Mouse (Mus musculus) lung, postnatal 25 days (tissue): ENCODE measurements around the gene Scn4a.
"Not testable (repeated sequence)": the region's sequence is repeated elsewhere in the genome, so short reads cannot be mapped to it uniquely, and the experiment has no call there.

Experiments used
- DNase-seq: peaks from one replicate; pipeline ENCODE4 v3.0.0; 2022; ENCODE audit warnings: low spot score

The Scn4a gene

DNA sequence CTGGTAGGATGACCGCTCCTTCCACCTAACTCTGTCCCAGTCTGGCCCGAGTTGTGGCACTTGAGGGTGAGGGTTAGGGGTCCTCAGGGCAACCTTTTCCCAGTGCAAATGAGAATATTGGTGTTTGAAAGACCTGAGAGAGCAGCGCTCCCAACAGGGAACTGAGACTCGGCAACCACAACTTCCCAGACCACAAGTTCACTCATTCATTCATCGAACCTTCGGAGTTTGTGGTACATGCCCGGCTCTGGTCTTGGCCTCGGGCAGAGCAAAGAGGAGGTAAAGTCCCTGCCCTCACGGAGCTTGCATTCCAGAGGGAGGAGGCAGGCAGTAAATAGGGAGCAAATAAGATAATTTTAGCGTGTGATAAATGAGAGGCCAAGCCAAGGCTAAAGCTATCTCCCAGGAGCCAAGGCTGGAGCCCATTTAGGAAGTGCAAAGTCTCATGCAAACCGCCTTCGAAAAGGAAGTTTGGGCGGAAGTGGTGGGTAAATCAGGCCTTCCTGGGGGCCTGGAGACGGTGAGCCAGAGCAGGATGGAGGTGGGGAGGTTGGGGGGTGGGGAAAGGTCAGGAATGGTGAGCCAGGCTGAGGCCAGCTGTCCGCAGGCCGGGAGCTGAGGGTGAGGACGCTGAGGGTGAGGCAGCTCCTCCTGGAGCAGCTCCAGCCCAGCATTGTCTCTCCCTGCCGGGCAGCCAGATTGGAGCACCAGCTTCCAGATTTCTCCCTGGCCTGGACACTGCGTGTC is 2.5 kb upstream of the Scn4a start:
- DNase-seq = peak; percentile 24

DNA sequence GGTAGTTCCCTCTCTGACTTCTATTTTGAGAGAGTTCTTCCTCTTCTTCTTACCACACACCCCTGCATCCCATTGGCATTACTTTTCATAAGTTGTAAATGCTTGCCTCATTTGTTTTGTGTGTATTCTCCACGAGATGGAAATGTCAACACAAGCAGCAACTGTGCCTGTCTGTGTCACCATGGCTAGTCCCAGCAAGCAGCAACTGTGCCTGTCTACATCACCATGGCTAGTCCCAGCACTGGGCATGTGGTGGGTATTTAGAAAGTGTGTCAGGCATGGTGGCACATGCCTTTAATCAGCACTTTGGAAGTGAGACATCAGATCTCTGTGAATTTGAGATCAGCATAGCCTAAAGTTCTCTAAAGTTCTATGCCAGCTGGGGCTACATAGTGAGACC is 1.1 kb upstream of the Scn4a start:
- DNase-seq = no peak

DNA sequence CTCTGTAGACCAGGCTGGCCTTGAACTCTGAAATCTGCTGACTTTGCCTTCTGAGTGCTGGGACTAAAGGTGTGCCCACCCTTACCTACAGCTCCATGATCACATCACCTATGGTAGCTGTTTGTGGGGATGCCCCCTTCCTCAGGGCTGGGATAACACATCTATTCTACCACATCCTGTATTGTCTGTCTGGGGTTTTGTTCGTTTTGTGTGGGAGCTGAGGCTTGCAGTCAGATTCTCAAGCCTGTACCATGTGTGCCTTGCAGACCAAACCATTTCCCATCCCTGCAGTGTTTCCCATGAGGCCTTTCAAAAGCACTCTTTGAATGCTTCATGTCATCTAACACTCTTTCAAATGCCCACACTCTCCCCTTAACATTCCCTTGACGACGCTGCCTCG is 1.1 kb downstream of the Scn4a start:
- DNase-seq = no peak

DNA sequence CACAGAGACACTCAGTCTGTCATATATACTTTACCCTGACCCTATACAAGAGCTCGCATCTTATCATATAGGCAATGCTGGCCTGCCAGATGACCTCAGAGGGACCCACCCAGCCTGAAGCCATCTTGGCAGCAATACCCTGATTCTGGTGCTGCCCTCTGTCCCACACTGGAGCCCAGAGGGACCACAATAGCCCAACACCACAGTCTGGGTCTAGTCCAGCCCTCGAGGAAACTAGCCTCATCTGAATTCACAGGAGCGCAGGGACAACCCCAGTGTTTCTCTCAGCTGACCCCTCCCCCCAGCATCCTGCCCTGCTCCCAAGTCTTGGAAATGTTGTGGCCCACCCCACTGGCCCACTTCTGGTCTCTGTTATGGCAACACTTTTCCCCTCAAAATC is 1.8 kb downstream of the Scn4a start:
- no peak for DNase-seq

DNA sequence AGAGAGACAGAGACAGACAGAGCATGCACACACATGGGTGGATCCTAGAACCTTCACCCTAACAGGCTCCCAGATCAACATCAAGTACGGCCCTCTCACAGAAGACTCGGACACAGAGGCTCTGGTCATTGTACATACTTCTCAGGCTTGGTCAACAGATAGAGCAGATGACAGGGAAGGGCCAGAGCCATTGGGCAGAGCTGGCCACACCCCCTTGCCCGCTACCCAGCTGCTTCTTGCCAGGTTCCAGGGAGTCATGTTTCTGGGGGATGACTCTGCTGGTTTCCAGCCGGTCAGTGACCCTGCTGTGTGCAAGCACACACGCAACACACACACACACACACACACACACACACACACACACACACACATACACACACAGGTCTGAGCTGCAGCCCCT is 2.2 kb downstream of the Scn4a start:
- no peak for DNase-seq

DNA sequence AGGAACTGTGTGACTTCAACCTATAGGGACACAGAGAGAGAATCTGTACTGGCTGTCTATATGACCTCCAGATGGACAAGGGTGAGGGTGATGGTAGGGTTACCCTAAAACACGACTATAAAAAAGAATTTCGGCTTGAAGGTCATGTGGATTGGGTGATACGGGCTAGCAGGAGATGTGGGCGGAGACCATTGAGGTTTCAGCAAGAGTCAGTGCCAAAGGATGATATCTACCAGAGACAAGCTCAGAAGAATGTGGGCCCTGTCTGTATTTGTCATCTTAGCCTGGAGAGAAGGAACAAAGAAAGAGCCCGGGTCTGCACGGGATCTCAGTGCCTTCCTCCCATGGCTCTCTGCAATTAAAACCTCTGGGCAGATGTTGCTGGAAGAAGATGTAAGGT is 3.3 kb downstream of the Scn4a start:
- DNase-seq = no peak

DNA sequence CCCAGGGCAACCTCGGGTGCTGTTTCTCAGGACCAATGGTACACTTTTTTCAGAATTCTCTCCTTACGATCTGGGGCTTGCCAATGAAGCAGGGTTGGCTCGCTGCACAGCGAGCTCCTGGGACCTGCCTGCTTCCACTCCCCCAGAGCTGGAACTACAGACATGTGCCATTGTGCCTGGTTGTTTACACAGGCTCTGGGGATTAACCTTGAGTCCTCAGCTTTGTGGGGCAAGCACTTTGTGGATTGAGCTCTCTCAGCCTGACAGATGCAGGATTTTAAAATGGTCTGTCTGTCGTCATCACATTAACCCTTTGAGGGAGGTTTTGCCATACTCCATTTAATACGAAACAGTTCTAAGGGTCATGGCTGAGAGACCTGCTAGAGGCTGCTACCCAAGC is 8.2 kb downstream of the Scn4a start:
- no peak for DNase-seq

DNA sequence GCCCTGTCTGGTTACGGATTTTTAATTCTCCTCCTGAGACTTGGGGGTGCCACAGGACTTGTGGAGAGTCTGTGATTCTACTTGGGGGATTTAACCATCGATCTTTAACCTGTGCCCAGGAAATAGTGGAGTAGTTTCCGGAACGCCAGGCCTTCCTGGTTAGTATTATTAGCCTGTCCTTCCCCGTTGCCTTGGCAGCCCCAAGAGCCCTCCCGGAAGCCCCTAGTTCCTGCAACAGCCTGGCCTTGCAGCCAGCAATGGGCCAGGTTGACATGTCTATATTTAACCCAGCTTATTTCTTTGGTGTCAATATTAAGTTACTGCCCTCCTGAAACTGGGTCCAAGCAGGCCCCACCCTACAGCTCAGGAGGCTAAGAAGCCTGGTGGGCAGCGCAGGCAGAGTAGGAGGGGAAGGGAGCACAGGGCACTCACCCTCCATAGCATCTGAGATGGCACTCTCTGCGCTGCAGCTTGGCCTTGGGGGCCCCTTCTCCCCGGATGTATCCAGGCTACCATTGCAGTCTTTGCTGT is 12.0 kb downstream of the Scn4a start:
- no peak for DNase-seq

DNA sequence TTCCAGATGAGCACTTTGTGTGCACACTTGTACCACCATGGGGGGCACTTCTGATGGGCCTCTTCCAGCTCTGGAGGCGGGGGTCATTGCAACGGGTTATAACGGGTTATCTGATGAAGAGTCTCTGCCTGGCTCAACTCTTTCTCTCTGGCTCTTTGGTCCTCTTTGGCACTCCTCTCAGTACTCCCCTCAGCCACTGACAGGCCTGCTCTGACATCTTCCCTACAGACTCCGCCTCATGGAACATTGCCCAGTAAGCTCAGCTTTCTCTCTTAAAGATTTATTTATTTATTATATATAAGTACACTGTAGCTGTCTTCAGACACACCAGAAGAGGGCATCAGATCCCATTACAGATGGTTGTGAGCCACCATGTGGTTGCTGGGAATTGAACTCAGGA is 13.8 kb downstream of the Scn4a start:
- DNase-seq = not testable (repeated sequence)

DNA sequence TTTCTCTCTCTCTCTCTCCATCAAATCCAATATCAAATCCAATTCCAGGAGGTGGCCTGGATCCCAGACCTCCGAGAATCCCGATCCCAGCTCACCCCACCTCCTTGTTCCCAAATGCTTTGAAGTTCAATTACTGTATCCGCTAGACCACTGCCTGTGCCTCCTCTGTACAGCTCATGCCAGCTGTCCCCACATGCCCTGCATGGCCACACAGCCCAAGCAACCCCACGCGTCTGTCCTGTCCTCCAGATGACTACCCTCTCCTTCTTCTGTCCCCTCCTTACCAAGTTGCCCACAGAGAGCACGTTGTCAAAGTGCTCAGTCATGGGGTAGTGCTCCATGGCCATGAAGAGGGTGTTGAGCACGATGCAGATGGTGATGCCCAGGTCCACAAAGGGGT is 14.2 kb downstream of the Scn4a start:
- no peak for DNase-seq

DNA sequence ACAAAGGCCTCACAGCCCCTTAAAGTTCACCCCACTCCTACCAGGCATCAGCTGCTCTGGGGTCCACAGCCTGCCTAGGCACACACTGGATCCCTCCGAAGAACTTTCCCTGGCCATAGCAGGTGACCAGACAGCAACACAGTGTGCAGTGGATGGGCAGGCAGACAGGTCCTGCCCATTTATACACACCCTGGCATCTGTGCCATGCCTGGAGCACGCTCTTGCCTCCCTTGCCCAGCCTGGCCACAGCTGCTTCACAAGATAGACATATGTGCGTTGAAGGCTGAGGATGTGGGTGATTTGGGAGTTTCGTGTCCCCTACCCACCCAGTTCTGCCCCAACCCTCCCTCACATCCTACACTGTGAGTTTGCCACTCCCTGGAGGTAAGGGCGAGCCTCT is 15.1 kb downstream of the Scn4a start:
- no peak for DNase-seq

DNA sequence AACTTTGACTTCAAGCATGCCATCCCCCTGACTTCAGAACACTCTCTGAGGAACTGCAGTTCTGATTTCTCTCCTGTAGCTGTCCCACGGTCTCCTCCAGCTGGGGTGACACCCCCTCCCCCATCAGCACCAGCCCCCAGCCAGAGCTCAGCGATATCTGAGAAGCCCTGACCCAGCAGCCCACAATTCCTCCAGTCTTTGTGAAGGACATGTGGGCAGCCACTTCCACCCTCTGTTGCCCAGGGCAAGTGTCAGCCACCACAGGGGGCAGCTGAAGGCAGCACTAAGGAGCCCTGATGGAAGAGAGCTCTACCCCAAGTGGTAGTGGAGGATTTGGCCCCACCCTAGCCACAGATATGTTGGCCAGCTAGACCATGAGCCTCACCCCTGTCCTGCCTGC is 19.0 kb downstream of the Scn4a start:
- DNase-seq = no peak

DNA sequence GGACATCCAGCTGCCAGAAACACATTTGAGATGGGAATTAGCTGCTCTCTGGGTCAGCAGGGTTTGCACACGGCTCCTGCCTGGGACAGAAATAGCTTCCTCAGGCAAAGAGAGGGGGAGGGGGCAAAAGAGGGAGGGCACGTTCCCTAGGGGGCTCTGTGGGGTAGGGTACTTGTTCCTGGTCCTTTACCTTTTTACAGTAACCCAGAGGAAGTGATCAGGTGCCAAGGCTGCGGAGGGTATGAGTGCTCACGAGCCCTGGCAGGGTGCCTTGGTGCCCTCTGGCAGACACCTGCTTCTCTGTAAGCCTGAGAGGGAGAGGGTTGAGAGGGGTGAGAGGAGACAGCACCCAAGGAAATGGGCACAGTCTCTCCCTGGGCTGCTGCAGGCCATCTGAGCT is 20.6 kb downstream of the Scn4a start:
- no peak for DNase-seq

DNA sequence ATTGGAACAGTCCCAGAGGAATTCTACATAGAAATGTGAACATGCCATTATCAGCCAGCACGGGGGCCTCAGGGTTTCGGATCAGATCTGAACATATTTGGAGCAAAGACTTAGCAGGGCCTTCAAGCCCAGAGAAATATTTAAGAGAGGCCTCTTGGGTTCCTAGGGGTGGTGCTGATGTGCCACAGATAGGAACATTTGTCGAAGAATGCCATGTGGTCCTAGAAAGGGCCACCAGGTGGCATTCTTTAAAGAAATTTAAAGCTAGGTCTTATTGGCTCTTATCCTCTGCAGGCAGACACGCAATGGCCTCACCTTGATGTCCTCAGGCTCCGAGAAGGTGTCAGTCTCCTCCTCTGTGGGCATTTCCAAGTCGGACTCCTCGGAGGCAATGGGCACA is 23.4 kb downstream of the Scn4a start:
- peak; percentile 64 for DNase-seq

DNA sequence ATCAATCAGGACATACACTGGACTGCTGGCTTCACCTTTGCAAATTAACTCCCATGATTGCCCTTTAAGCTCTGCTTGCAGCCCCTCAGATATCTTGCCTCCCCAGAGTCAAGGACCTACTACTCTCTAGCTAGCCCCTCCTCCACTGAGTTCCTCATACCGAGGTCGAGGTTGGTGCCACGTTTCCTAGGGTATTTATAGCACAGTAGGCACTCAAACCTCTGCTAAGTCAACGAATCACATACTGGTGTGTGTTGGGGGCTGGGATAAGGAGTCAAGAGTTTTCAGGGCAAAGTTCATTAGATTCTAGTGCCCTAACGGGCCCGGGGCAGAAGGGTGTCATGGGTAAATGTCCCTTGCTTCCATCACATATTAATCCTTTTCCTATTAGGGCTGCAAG is 24.0 kb downstream of the Scn4a start:
- no peak for DNase-seq

DNA sequence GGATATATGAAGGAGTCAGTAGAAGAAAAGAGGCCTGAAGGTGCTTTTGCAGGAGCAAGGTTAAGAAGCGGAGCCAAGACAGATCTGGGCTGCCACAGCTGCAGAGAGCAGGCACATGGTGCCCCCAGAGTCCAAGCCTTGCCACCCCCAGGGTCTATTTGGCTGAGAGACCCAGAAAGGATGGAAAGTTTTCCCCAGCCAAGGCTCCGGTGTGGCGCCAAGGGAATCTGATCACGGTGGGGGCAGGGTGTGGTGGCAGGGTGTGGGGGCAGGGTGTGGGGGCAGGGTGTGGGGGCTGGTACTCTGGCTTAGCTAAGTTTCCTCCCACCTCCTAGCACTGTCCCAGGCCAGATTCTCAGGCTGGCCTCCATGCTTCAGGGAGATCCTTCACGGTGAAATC is 24.6 kb downstream of the Scn4a start:
- DNase-seq = no peak

DNA sequence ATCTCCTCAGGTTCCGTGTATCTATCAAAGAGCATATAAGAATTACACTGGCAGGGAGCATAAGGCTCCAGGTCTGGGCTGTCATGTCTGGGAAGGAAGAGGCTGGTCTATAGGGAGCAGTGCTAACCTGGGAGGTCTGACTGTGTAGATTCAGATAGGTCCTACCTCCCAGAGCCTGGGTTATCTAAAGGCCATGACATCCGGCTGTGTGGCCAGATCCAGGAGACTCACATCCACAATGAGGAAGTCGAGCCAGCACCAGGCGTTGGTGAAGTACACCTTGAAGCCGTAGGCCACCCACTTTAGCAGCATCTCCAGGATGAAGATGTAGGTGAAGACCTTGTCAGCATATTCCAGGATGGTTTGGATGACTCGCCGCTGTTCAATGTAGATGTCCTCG is 26.6 kb downstream of the Scn4a start:
- DNase-seq = no peak

DNA sequence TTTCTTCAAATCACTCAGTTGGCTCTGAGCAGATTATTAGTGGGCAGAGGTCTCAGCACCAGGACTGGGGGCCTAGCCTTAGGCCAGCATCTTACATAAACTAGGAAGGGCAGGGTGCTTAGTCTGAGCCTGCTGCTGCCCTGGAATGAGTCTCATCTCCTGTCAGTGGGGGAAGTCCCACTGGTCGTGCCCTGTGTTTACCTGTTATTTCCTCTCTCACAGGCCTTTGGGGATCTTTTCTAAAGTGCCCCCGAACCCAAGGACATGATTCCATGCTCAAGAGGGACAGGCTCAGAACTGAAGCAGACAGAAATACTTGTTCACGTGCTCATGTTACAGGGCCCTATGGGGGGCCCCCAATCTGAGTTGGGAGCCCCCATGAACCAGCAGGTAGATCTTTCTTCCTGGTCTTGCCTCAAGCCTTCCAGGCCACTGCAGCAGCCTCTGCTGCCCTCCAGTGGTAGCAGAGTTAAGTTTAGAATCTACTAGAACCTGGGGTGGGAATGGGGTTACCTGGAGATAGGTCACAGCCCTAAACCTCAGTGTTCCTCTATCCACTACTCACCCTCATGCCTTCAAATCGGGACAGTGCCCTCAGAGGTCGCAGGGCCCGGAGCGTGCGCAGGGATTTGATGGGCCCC is 27.4 kb downstream of the Scn4a start:
- peak; percentile 69 for DNase-seq

DNA sequence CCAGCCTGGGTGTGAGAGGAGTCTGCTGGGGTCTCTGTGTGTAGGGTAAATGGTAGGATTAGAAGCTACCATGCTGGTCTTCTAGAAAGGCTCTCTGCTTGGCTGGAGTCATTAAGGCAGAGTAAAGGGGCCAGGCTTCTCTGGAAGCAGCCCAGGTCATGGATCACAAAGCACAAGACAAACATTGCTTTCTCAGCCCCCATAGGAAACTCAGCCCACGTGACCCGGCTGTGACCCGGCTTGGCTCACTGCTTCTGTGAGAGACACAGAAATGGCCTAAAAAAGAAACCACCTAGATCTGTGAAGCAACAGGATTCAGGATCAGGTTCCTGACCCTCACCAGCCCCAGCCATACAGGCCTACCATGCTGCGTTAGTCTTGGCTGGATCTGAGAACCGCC is 28.2 kb downstream of the Scn4a start:
- DNase-seq = peak; percentile 42

DNA sequence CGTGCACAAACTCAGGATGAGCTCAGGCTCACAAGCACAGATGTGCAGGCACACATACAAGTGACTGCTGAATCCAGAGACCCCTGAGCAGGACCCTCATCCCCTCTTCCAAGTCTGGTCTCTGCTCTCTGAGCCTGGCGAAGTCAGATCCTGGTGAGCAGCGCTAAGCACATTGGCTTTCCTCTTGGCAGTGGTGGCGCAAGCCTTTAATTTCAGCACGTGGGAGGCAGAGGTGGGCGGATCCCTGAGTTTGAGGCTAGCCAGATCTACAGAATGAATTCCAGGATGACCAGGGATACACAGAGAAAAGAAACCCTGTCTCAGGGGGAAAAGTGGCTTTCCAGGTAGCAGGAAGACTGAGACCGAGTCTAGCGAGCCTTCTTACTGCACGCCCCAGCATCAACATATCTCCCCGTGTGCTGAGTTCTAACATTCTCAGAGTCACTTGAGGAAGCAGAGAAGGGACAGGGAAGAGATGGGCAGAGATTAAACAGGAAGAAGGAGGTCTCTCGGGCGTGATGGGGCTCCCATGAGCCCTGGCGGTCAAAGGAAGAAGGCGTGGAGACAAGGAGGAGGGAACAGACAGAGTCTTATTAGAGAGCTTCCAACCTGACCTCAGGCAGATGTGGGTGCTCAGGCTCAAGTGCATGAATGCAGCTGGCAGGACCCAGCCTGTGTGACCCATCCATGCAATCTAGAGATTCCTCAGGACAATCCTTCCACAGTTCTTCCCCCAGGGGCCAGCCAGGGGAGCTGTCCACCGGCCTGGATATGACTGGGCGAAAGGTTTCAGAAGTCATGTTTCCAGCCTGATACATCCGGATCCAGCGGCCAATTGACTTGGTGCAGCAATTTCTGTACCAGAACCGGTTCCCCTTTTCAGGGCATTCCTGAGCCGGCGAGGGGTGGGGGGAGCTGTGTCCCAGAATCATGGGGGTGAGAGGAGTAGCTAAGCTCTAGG is 34.4 kb downstream of the Scn4a start:
- DNase-seq = peak; percentile 38

DNA sequence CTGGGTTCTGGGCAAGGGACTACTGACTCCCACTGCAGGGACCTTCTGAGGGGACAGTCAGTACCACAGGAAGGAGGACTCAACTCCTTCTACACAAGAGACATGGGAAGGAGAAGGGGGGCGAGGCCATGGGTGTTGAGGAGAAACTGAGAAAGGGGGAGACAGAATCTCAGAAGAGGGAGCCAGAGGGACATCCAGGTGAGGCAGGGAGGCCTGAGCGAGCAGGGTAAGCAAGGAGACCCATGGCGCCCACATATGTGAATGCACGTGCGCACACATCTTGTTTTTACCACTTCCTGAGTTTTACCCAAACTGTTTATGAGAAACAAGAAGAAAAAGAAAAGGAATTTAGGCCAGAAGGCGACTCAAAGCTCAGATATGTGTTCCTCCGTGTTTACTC is 35.3 kb downstream of the Scn4a start:
- no peak for DNase-seq

DNA sequence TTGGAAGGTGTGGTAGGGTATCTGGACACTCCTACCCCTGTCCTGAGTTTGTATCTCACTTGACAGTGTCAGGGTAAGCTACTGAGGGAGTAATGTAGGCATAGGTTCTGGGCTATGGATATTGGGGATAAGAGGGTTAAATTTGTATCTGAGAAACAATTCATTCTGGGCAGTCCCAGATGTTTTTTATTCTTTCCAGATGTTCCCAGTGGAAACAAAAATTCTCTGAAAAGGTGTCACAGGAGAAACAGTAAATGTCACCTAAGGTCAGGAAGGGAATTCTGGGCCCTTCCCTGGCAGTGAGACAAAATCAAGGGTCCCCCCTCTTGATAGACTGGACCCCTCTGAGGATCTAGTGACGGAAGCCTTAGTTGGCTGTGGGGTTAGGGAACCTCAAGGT is 36.7 kb downstream of the Scn4a start:
- no peak for DNase-seq

DNA sequence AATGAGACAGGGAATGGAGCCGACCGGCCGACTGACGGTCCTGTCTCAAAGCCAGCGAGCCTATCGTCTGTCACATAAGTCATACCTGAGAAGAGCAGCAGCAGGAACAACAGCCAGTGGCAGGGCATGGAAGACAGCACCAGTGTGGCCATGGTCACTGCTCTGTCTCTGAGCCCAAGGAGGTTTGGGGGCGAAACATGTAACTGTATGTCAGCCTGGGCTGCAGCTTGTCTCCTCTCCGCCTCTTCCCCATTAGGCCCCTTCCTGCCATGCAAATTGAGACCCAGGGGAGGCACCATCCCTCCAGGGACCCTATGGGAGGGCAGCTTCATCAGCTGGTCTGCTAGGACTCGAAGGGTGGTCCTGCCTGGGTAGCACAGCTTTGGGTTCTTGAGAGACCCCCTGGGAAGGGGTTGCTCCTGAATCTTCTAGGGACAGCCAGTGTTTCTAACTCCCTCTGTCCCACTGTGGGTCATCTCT is 38.7 kb downstream of the Scn4a start, which contains the start of gene Cd79b:
Gene Cd79b (minus strand): TSS at position 430 of the 480 bp plus-strand sequence.
- DNase-seq = peak; percentile 51
